Mouse (Mus musculus): ENCODE data around the gene Mrc1. TPM values are rescaled to one million over a fixed set of nuclear protein-coding genes. Genes with fewer than 3 reads are reported as not detected.

The Mrc1 gene
- polyA plus RNA-seq, 1 experiment, result 0.34 TPM

DNA sequence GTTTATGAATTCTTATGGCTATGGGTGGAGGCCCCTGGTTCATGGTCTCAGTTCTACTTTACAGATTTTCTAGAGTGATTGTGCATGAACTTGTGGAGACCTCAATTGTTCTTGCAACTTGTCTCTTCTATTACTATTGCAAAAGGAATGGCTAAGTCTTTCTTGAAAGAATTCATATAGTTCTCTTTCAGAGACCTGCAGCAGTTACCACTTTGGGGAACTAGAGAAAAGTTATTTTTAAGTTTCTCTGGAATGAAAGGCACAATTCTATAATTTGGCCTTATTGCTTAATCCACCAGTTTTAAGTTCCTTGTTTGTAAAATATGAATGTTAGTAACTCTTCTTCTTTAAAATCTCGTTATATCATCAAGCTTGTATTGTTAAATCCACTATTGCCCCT, 32.9 kb downstream of the Mrc1 start:
- Histone ChIP-seq H3K36me3 (ENCODE audit: control insufficient read depth, insufficient read depth, low read length) (no peaks in the 10 kb centered on the region), H3K4me3 (ENCODE audit: low read depth, low read length) (no peak overlapping the region), H3K27me3 (ENCODE audit: control insufficient read depth, insufficient read depth, low read length) (no peaks in the 10 kb centered on the region), H3K4me1 (ENCODE audit: control insufficient read depth, insufficient read depth, insufficient read length, low read length) (no peaks in the 10 kb centered on the region), H3K27ac (ENCODE audit: insufficient read depth, low read depth, low read length) (no peak overlapping the region)
- WGBS, result 92% methylated on average over 1 of the region's 1 CpGs
- TF ChIP-seq CTCF (IDR thresholded peaks at IDR 0.05; ENCODE audit: extremely low read depth, insufficient read length, insufficient replicate concordance, low read depth, low read length) (no peak), POLR2A (IDR thresholded peaks at IDR 0.05; ENCODE audit: low read depth, low read length) (no peak)

DNA sequence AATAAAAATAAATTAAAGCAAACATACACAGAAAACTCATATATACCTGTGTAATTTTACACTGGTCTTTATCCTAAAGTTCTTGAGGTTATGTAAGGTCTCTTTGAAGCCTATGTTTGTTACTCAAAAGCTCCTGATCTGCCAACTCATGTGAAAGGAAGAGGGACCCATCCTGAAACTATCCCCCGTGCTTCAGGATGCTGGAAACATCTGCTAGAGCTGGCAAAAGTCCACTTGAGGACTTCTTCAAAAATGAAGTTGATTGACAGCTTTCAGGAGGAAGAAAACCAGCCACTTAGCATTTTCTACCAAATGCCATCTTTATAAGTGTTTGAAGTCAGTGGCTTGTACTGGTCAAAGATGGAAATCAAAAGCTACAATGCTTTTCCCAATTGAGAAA, 40.0 kb downstream of the Mrc1 start:
- Histone ChIP-seq H3K27me3 (ENCODE audit: control insufficient read depth, insufficient read depth, low read length) (no peaks in the 10 kb centered on the region), H3K4me3 (ENCODE audit: low read depth, low read length) (no peak overlapping the region), H3K4me1 (ENCODE audit: control insufficient read depth, insufficient read depth, insufficient read length, low read length) (no peaks in the 10 kb centered on the region), H3K36me3 (ENCODE audit: control insufficient read depth, insufficient read depth, low read length) (no peaks in the 10 kb centered on the region), H3K27ac (ENCODE audit: insufficient read depth, low read depth, low read length) (no peak overlapping the region)
- 54% methylated on average over 1 of the region's 1 CpGs for WGBS
- TF ChIP-seq CTCF (IDR thresholded peaks at IDR 0.05; ENCODE audit: extremely low read depth, insufficient read length, insufficient replicate concordance, low read depth, low read length) (no peak), POLR2A (IDR thresholded peaks at IDR 0.05; ENCODE audit: low read depth, low read length) (no peak)

DNA sequence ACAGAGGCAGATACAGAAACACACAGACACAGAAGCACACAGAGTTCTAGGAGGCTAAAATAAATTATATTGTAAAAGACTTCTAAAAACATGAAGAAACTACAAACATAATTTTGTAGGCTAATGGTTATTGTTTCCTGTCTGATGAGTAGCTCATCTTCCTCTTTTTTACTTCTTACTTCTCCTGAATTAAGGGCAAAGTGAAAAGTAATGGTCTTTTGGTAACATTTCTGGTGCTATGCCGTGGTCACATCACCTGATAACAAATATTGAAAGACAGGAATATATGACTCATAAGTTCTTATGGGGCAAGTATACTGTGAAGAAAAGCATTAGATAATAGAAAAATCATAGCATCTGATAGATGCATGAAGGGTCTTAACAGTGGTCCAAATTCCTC, 42.9 kb downstream of the Mrc1 start:
- Histone ChIP-seq H3K36me3 (ENCODE audit: control insufficient read depth, insufficient read depth, low read length) (no peaks in the 10 kb centered on the region), H3K27me3 (ENCODE audit: control insufficient read depth, insufficient read depth, low read length) (no peaks in the 10 kb centered on the region), H3K4me3 (ENCODE audit: low read depth, low read length) (no peak overlapping the region), H3K4me1 (ENCODE audit: control insufficient read depth, insufficient read depth, insufficient read length, low read length) (no peaks in the 10 kb centered on the region; the same call in 1 of the 2 replicates), H3K27ac (ENCODE audit: insufficient read depth, low read depth, low read length) (no peak overlapping the region)
- TF ChIP-seq CTCF (IDR thresholded peaks at IDR 0.05; ENCODE audit: extremely low read depth, insufficient read length, insufficient replicate concordance, low read depth, low read length) (no peak), POLR2A (IDR thresholded peaks at IDR 0.05; ENCODE audit: low read depth, low read length) (no peak)
- 76% methylated on average over 1 of the region's 1 CpGs for WGBS

DNA sequence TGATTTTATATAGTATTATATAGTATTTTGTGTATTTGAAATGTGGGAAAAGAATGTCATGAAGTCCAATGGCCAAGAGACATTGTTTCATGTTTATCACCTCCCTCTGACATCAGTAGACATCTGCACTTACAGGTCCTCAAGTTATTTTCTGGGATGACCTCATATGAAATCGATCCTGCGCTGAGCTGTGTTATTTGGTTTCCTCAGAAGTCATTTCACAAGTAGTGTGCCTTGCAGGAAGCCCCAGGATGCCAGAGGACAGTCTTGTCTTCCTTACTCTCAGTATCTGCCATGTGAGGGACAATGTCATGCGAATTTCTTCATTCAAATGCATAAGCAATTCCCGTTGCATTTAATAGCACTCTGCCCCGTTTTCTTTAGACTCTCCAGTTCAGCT, 46.6 kb downstream of the Mrc1 start:
- TF ChIP-seq CTCF (IDR thresholded peaks at IDR 0.05; ENCODE audit: extremely low read depth, insufficient read length, insufficient replicate concordance, low read depth, low read length), result no peak
- TF ChIP-seq POLR2A (IDR thresholded peaks at IDR 0.05; ENCODE audit: low read depth, low read length), result no peak
- 91% methylated on average over 5 of the region's 5 CpGs for WGBS
- no peak overlapping the region for H3K4me3 ChIP-seq (ENCODE audit: low read depth, low read length)
- H3K36me3 ChIP-seq (ENCODE audit: control insufficient read depth, insufficient read depth, low read length), result no peaks in the 10 kb centered on the region
- no peak overlapping the region for H3K27ac ChIP-seq (ENCODE audit: insufficient read depth, low read depth, low read length)
- no peaks in the 10 kb centered on the region for H3K27me3 ChIP-seq (ENCODE audit: control insufficient read depth, insufficient read depth, low read length)
- H3K4me1 ChIP-seq (ENCODE audit: control insufficient read depth, insufficient read depth, insufficient read length, low read length), result peaks cover 3% of the 10 kb centered on the region

DNA sequence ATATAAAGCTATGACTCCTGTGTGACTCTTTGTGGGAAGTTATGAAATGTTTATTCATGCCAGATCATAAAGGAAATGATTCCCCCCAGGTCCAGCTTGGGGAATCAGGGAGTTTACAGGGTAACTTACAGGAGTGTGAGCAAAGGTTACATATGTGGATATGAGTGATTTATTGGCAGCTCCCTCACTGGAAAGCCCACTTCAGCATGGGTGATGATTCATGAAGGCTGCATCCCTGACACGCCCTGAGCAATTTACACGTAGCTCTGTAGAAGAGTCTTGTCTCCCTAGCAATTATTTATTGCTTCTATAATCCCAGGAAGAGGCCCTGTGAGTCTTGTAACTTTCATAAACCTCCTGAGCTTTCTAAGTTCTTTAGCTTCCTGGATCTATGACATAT, 50.1 kb downstream of the Mrc1 start:
- Histone ChIP-seq H3K4me3 (ENCODE audit: low read depth, low read length) (no peak overlapping the region), H3K27me3 (ENCODE audit: control insufficient read depth, insufficient read depth, low read length) (no peaks in the 10 kb centered on the region), H3K27ac (ENCODE audit: insufficient read depth, low read depth, low read length) (no peak overlapping the region), H3K36me3 (ENCODE audit: control insufficient read depth, insufficient read depth, low read length) (no peaks in the 10 kb centered on the region), H3K4me1 (ENCODE audit: control insufficient read depth, insufficient read depth, insufficient read length, low read length) (peaks cover 3% of the 10 kb centered on the region)
- TF ChIP-seq CTCF (IDR thresholded peaks at IDR 0.05; ENCODE audit: extremely low read depth, insufficient read length, insufficient replicate concordance, low read depth, low read length) (no peak), POLR2A (IDR thresholded peaks at IDR 0.05; ENCODE audit: low read depth, low read length) (no peak)
- 17% methylated on average over 2 of the region's 2 CpGs for WGBS

GRCm38 (mm10) chr2:14279795-14280194, 50.6 kb downstream of the Mrc1 start:
- Histone ChIP-seq H3K4me1 (ENCODE audit: control insufficient read depth, insufficient read depth, insufficient read length, low read length) (peaks cover 3% of the 10 kb centered on the region), H3K27ac (ENCODE audit: insufficient read depth, low read depth, low read length) (no peak overlapping the region), H3K36me3 (ENCODE audit: control insufficient read depth, insufficient read depth, low read length) (no peaks in the 10 kb centered on the region), H3K4me3 (ENCODE audit: low read depth, low read length) (no peak overlapping the region), H3K27me3 (ENCODE audit: control insufficient read depth, insufficient read depth, low read length) (no peaks in the 10 kb centered on the region)
- 53% methylated on average over 6 of the region's 6 CpGs for WGBS
- TF ChIP-seq CTCF (IDR thresholded peaks at IDR 0.05; ENCODE audit: extremely low read depth, insufficient read length, insufficient replicate concordance, low read depth, low read length) (no peak), POLR2A (IDR thresholded peaks at IDR 0.05; ENCODE audit: low read depth, low read length) (no peak)

DNA sequence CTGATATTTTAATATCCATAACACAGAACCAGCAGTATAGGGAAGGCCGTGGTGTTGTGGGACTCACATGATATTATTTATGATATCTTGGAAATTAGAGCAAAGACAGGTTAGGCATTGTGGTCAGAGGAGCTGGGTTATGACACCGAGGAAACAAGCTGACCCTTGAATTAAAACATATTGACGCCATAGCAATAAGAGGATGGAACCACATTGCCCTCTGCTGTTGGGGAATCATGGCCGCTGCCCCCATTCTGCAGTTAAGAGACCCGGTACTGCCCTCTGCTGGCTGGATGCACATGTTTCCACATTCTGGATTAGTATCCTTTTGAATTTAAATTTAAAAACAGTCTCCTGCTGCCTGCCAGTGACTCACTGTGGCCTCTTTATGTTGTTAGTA, 66.1 kb downstream of the Mrc1 start:
- H3K4me3 ChIP-seq (ENCODE audit: low read depth, low read length), result no peak overlapping the region
- H3K27me3 ChIP-seq (ENCODE audit: control insufficient read depth, insufficient read depth, low read length), result no peaks in the 10 kb centered on the region
- H3K27ac ChIP-seq (ENCODE audit: insufficient read depth, low read depth, low read length), result no peak overlapping the region
- no peaks in the 10 kb centered on the region for H3K4me1 ChIP-seq (ENCODE audit: control insufficient read depth, insufficient read depth, insufficient read length, low read length)
- TF ChIP-seq CTCF (IDR thresholded peaks at IDR 0.05; ENCODE audit: extremely low read depth, insufficient read length, insufficient replicate concordance, low read depth, low read length), result peak; percentile 100
- no peak for TF ChIP-seq POLR2A (IDR thresholded peaks at IDR 0.05; ENCODE audit: low read depth, low read length)
- no peaks in the 10 kb centered on the region for H3K36me3 ChIP-seq (ENCODE audit: control insufficient read depth, insufficient read depth, low read length)
- 11% methylated on average over 5 of the region's 5 CpGs for WGBS

Data from small intestine, adult 2 months (tissue).